Mouse (Mus musculus): Measurements from ENCODE around the gene Tas2r130. TPM values are rescaled to one million over a fixed set of nuclear protein-coding genes. Genes with fewer than 3 reads are reported as not detected.
"Not testable (repeated sequence)": the region's sequence is repeated elsewhere in the genome, so short reads cannot be mapped to it uniquely, and the experiment has no call there.

Tas2r130 gene
- polyA plus RNA-seq (2015; fragmentation: Nextera tagmentation; extraction: Ambion mirVana): not detected in 2 replicates

DNA sequence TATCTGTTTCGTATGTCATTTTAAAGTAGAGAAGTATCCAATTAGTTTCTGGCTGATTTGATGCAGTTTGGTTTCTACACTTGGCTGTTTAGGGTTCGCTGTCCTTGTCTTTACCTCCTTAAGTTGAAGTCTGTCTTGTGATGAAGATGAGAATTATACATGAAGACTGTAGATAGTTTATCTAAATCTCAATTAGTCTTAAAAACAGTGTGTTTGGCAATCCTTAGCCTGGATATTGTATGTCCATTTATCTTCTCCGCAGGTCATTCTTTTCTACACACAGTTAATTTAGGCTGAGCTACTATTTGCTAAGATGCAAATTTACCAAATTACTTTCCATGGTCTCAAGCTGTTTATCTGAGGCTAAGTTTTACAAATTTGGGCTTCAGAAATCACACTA lies at the start of gene Tas2r130:
Gene Tas2r130 (minus strand): TSS at position 101 of the 400 bp plus-strand sequence.
- WGBS: 80% methylated on average over 3 of the region's 3 CpGs
- H3K4me3 ChIP-seq: no peak within 1 kb of the TSS

DNA sequence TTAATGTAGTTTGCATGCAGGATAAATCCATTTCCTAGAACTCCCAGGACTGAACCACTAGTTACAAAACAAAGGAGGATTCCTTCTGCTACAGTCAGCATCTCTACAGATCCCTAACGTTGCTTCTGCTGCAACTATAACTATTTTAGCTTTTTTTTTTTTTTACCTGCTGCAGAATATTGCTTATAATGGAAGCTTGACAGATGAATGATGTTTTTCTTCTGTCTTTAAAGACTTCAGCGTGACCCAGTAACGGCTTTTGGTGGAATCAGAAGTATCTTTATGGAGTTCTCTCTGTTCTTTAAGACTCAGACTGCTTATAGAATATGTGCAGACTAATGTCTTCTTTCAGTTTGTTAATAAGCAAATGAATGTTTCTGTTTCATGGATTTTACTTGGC lies 48.1 kb upstream of the Tas2r130 start, which contains the start of gene Tas2r106:
Gene Tas2r106 (minus strand): TSS at position 101 of the 400 bp plus-strand sequence.
- H3K9me3 ChIP-seq: peaks cover 12% of the 10 kb centered on the region
- H3K27ac ChIP-seq: no peak within 1 kb of the TSS
- no peak within 1 kb of the TSS for H3K4me2 ChIP-seq (replicated peaks)
- H3K9ac ChIP-seq: no peak within 1 kb of the TSS
- no peak for ATAC-seq (ENCODE audit: low FRiP score, low read depth)
- no peaks in the 10 kb centered on the region for H3K4me1 ChIP-seq
- no peaks in the 10 kb centered on the region for H3K36me3 ChIP-seq
- no peak within 1 kb of the TSS for H3K4me3 ChIP-seq
- WGBS: 75% methylated on average over 3 of the region's 3 CpGs
- no peaks in the 10 kb centered on the region for H3K27me3 ChIP-seq

More for the DNA sequence above, at the start of gene Tas2r130:
- Histone ChIP-seq H3K9ac (no peak within 1 kb of the TSS), H3K9me3 (0 out of 2 replicates have a peak, but pooled peaks cover 9% of the 10 kb centered on the region), H3K4me2 (replicated peaks) (no peak within 1 kb of the TSS), H3K27ac (no peak within 1 kb of the TSS), H3K36me3 (no peaks in the 10 kb centered on the region), H3K4me1 (no peaks in the 10 kb centered on the region), H3K27me3 (no peaks in the 10 kb centered on the region)
- no peak for ATAC-seq (ENCODE audit: low FRiP score, low read depth)

DNA sequence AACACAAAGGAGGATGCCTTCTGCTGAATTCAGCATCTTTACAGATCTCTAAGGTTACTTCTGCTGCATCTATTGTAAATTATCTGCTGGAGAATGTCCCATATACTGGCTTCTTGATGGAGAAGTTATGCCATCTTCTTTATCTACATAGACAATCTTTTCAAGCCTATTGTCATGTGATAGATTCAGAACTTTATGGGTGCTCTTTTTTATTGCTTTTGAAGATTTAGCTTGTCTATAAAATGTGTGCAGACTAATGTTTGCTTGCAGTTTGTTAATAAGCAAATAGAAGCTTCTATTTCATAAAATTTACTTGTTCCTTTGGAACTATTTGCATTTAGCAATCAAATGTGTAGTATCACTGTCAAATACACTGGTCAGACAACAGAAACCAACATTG lies 29.3 kb upstream of the Tas2r130 start, which contains the start of gene Tas2r107:
Gene Tas2r107 (minus strand): TSS at position 101 of the 400 bp plus-strand sequence.
- H3K27me3 ChIP-seq: no peaks in the 10 kb centered on the region
- peaks cover 3% of the 10 kb centered on the region; the same call in 1 of the 2 replicates for H3K9me3 ChIP-seq
- no peak within 1 kb of the TSS for H3K27ac ChIP-seq
- H3K4me3 ChIP-seq: no peak within 1 kb of the TSS
- no peak within 1 kb of the TSS for H3K4me2 ChIP-seq (replicated peaks)
- H3K4me1 ChIP-seq: no peaks in the 10 kb centered on the region
- H3K36me3 ChIP-seq: no peaks in the 10 kb centered on the region
- no peak for ATAC-seq (ENCODE audit: low FRiP score, low read depth)
- no peak within 1 kb of the TSS for H3K9ac ChIP-seq

GRCm38 (mm10) chr6:131609956-131610355 lies 20.8 kb downstream of the Tas2r130 start:
- peaks cover 16% of the 10 kb centered on the region for H3K9me3 ChIP-seq
- H3K4me3 ChIP-seq; H3K27me3 ChIP-seq; H3K27ac ChIP-seq; H3K9ac ChIP-seq; ATAC-seq (ENCODE audit: low FRiP score, low read depth); H3K4me2 ChIP-seq (replicated peaks); H3K36me3 ChIP-seq; H3K4me1 ChIP-seq: not testable (repeated sequence)
- 92% methylated on average over 1 of the region's 1 CpGs for WGBS

GRCm38 (mm10) chr6:131604821-131605220 lies 25.9 kb downstream of the Tas2r130 start:
- WGBS: 90% methylated on average over 4 of the region's 4 CpGs
- Histone ChIP-seq H3K4me3 (no peak overlapping the region), H3K9me3 (peaks cover 15% of the 10 kb centered on the region; the same call in 1 of the 2 replicates), H3K36me3 (no peaks in the 10 kb centered on the region), H3K9ac (no peak overlapping the region), H3K4me2 (replicated peaks) (no peak overlapping the region), H3K27ac (no peak overlapping the region), H3K27me3 (no peaks in the 10 kb centered on the region), H3K4me1 (no peaks in the 10 kb centered on the region)
- no peak for ATAC-seq (ENCODE audit: low FRiP score, low read depth)

Other genes with a start within 250 kb of the Tas2r130 start
- gene Ybx3, start 242.4 kb downstream of the Tas2r130 start, polyA plus RNA-seq (2015; fragmentation: Nextera tagmentation; extraction: Ambion mirVana): 41.0 and 43.5 TPM in 2 replicates
- not detected in 2 replicates for gene 5430401F13Rik, start 144.5 kb downstream of the Tas2r130 start, polyA plus RNA-seq (2015; fragmentation: Nextera tagmentation; extraction: Ambion mirVana)
- gene Gm6619, start 144.5 kb downstream of the Tas2r130 start, polyA plus RNA-seq (2015; fragmentation: Nextera tagmentation; extraction: Ambion mirVana): 0.25 TPM in 1 of 2 replicates, not detected in the other
- gene Tas2r107, start 29.2 kb upstream of the Tas2r130 start, polyA plus RNA-seq (2015; fragmentation: Nextera tagmentation; extraction: Ambion mirVana): not detected in 2 replicates
- not detected in 2 replicates for gene Tas2r106, start 48.0 kb upstream of the Tas2r130 start, polyA plus RNA-seq (2015; fragmentation: Nextera tagmentation; extraction: Ambion mirVana)
- not detected in 2 replicates for gene Tas2r104, start 54.8 kb upstream of the Tas2r130 start, polyA plus RNA-seq (2015; fragmentation: Nextera tagmentation; extraction: Ambion mirVana)
- not detected in 2 replicates for gene Tas2r105, start 56.6 kb upstream of the Tas2r130 start, polyA plus RNA-seq (2015; fragmentation: Nextera tagmentation; extraction: Ambion mirVana)
- gene Tas2r114, start 59.2 kb upstream of the Tas2r130 start, polyA plus RNA-seq (2015; fragmentation: Nextera tagmentation; extraction: Ambion mirVana): not detected in 2 replicates

Measured in limb, embryonic 13.5 days (tissue).